ENCODE assay signal across 29 mouse cellular contexts in genomic region chr1:125971933-125972332, GRCm38 (mm10). TPM values are rescaled to one million over a fixed set of nuclear protein-coding genes. Genes with fewer than 3 reads are reported as not detected.
DNase-seq lines count a peak whose midpoint lies in the region; ATAC-seq and TF ChIP-seq lines count a peak whose summit lies in the region.
"Had no signal": no experiment of that assay in that cellular context is flagged by ENCODE, and none has a peak within 500 bp of the region (broad histone marks: within the 10 kb centered on the region; RNA-seq: fewer than 3 reads in every experiment).

No protein-coding gene starts in this region.

- 26% methylated on average over 6 of the region's 6 CpGs for WGBS in hindbrain, embryonic 10.5 days
- WGBS in hindbrain, embryonic 13.5 days, result 14% methylated on average over 6 of the region's 6 CpGs
- WGBS in midbrain, embryonic 12.5 days, result 22% methylated on average over 6 of the region's 6 CpGs
- WGBS in midbrain, postnatal 0 days, result 27% methylated on average over 6 of the region's 6 CpGs
- 12% methylated on average over 6 of the region's 6 CpGs for WGBS in forebrain, embryonic 15.5 days

- no peak for DNase-seq in hindbrain, embryonic 10.5 days (ENCODE audit: low spot score)
- DNase-seq in midbrain, postnatal 0 days (ENCODE audit: low spot score), result no peak
- peak; percentile 17 for DNase-seq in ZHBTc4 (ENCODE audit: low read depth, low spot score)
- DNase-seq in gastrocnemius, postnatal 10 days, result no peak
- DNase-seq: adrenal gland, adult 8-10 months; cerebellum, adult 8-10 months; cerebellum, postnatal 25 days; gastrocnemius, adult 2 months; heart, postnatal 14 days; kidney, adult 18-20 months; kidney, postnatal 36 days; left cerebral cortex, postnatal 4 days; lung, adult 2 months; lung, postnatal 10 days; right cerebral cortex, adult 18-20 months; spleen, adult 18-20 months; thymus, adult 18-20 months; thymus, postnatal 36 days had no signal

- H3K4me1 ChIP-seq in hindbrain, embryonic 10.5 days (replicated peaks), result peaks cover 16% of the 10 kb centered on the region
- peaks cover 7% of the 10 kb centered on the region for H3K4me1 ChIP-seq in hindbrain, embryonic 13.5 days (replicated peaks)
- H3K4me1 ChIP-seq in midbrain, embryonic 12.5 days, result peaks cover 10% of the 10 kb centered on the region
- 0 out of 2 replicates have a peak, but pooled peaks cover 3% of the 10 kb centered on the region for H3K4me1 ChIP-seq in midbrain, postnatal 0 days (ENCODE audit: insufficient read depth, low read length)
- H3K4me1 ChIP-seq in forebrain, embryonic 15.5 days, result no peaks in the 10 kb centered on the region
- H3K4me1 ChIP-seq: embryonic facial prominence, embryonic 15.5 days had no signal

- no peak for TF ChIP-seq CTCF in midbrain, postnatal 0 days (IDR thresholded peaks at IDR 0.05)

- H3K9ac ChIP-seq in hindbrain, embryonic 13.5 days, result no peak overlapping the region
- H3K9ac ChIP-seq in midbrain, embryonic 12.5 days (replicated peaks), result no peak overlapping the region
- no peak overlapping the region for H3K9ac ChIP-seq in midbrain, postnatal 0 days (replicated peaks; ENCODE audit: low read length, poor library complexity, severe bottlenecking)
- no peak overlapping the region for H3K9ac ChIP-seq in forebrain, embryonic 15.5 days (replicated peaks)
- H3K9ac ChIP-seq: embryonic facial prominence, embryonic 15.5 days; heart, embryonic 13.5 days; hindbrain, embryonic 15.5 days; liver, embryonic 14.5 days had no signal

- H3K27me3 ChIP-seq in hindbrain, embryonic 10.5 days (ENCODE audit: insufficient read depth, poor library complexity, severe bottlenecking), result no peaks in the 10 kb centered on the region
- no peaks in the 10 kb centered on the region for H3K27me3 ChIP-seq in hindbrain, embryonic 13.5 days
- H3K27me3 ChIP-seq in midbrain, embryonic 12.5 days, result no peaks in the 10 kb centered on the region
- H3K27me3 ChIP-seq in midbrain, postnatal 0 days (ENCODE audit: insufficient read depth, low read length), result no peaks in the 10 kb centered on the region
- H3K27me3 ChIP-seq in forebrain, embryonic 15.5 days, result no peaks in the 10 kb centered on the region
- H3K27me3 ChIP-seq: embryonic facial prominence, embryonic 15.5 days; heart, embryonic 13.5 days; hindbrain, embryonic 15.5 days had no signal

- no peaks in the 10 kb centered on the region for H3K9me3 ChIP-seq in hindbrain, embryonic 10.5 days
- H3K9me3 ChIP-seq in hindbrain, embryonic 13.5 days, result no peaks in the 10 kb centered on the region
- H3K9me3 ChIP-seq in midbrain, embryonic 12.5 days, result no peaks in the 10 kb centered on the region
- no peaks in the 10 kb centered on the region for H3K9me3 ChIP-seq in midbrain, postnatal 0 days (ENCODE audit: low read length)
- no peaks in the 10 kb centered on the region for H3K9me3 ChIP-seq in forebrain, embryonic 15.5 days
- H3K9me3 ChIP-seq: embryonic facial prominence, embryonic 10.5 days; embryonic facial prominence, embryonic 15.5 days; heart, embryonic 13.5 days; hindbrain, embryonic 15.5 days had no signal

- H3K27ac ChIP-seq in hindbrain, embryonic 10.5 days, result peak overlapping the region; percentile 59
- H3K27ac ChIP-seq in hindbrain, embryonic 13.5 days, result no peak overlapping the region
- H3K27ac ChIP-seq in midbrain, embryonic 12.5 days (replicated peaks), result no peak overlapping the region
- H3K27ac ChIP-seq in midbrain, postnatal 0 days (ENCODE audit: low read depth, low read length), result no peak overlapping the region
- H3K27ac ChIP-seq in forebrain, embryonic 15.5 days (replicated peaks), result 0 out of 2 replicates have a peak overlapping the region, but pooled peaks have one; percentile 25
- H3K27ac ChIP-seq: embryonic facial prominence, embryonic 10.5 days; embryonic facial prominence, embryonic 15.5 days; gastrocnemius, adult 2 months; heart, embryonic 13.5 days; hindbrain, embryonic 15.5 days; layer of hippocampus, adult 2 months; liver, embryonic 14.5 days; macrophage had no signal

- ATAC-seq in hindbrain, embryonic 13.5 days (ENCODE audit: low FRiP score), result no peak
- ATAC-seq in midbrain, embryonic 12.5 days (ENCODE audit: low FRiP score, low read depth), result 0 out of 2 replicates have a peak, but pooled peaks have one; percentile 30
- ATAC-seq in midbrain, postnatal 0 days (ENCODE audit: low FRiP score), result no peak
- ATAC-seq in forebrain, embryonic 15.5 days (replicated peaks), result 0 out of 2 replicates have a peak, but pooled peaks have one; percentile 36
- no peak for ATAC-seq in CD4-positive, CD25-positive, alpha-beta regulatory T cell, adult 4 months

- peaks cover 5% of the 10 kb centered on the region; the same call in 1 of the 2 replicates for H3K36me3 ChIP-seq in hindbrain, embryonic 10.5 days
- no peaks in the 10 kb centered on the region for H3K36me3 ChIP-seq in hindbrain, embryonic 13.5 days
- no peaks in the 10 kb centered on the region for H3K36me3 ChIP-seq in midbrain, embryonic 12.5 days
- H3K36me3 ChIP-seq in midbrain, postnatal 0 days (ENCODE audit: insufficient read depth, low read length), result no peaks in the 10 kb centered on the region
- H3K36me3 ChIP-seq in forebrain, embryonic 15.5 days, result no peaks in the 10 kb centered on the region
- H3K36me3 ChIP-seq: embryonic facial prominence, embryonic 10.5 days; embryonic facial prominence, embryonic 15.5 days; heart, embryonic 13.5 days; hindbrain, embryonic 15.5 days had no signal

- H3K4me3 ChIP-seq in hindbrain, embryonic 10.5 days, result no peak overlapping the region
- H3K4me3 ChIP-seq in hindbrain, embryonic 13.5 days, result no peak overlapping the region
- no peak overlapping the region for H3K4me3 ChIP-seq in midbrain, embryonic 12.5 days
- no peak overlapping the region for H3K4me3 ChIP-seq in midbrain, postnatal 0 days (ENCODE audit: low read depth, low read length)
- no peak overlapping the region for H3K4me3 ChIP-seq in forebrain, embryonic 15.5 days
- H3K4me3 ChIP-seq: embryonic facial prominence, embryonic 10.5 days; embryonic facial prominence, embryonic 15.5 days; gastrocnemius, adult 2 months; heart, embryonic 13.5 days; hindbrain, embryonic 15.5 days; layer of hippocampus, adult 2 months had no signal

- no peak overlapping the region for H3K4me2 ChIP-seq in hindbrain, embryonic 13.5 days
- no peak overlapping the region for H3K4me2 ChIP-seq in midbrain, embryonic 12.5 days (replicated peaks)
- no peak overlapping the region for H3K4me2 ChIP-seq in midbrain, postnatal 0 days (ENCODE audit: low read depth, low read length, poor library complexity, severe bottlenecking)
- no peak overlapping the region for H3K4me2 ChIP-seq in forebrain, embryonic 15.5 days (replicated peaks)
- H3K4me2 ChIP-seq: embryonic facial prominence, embryonic 15.5 days; heart, embryonic 13.5 days; hindbrain, embryonic 15.5 days had no signal

RNA-seq across cellular contexts. Expression of gene Lypd1, which starts 59.0 kb away (rescaled TPM):
- polyA plus RNA-seq in hindbrain, embryonic 10.5 days (2016; fragmentation: Nextera tagmentation; extraction: Ambion mirVana), result 3.5 and 11.8 TPM in 2 replicates
- polyA plus RNA-seq in hindbrain, embryonic 13.5 days (2015; fragmentation: Nextera tagmentation; extraction: Ambion mirVana), result 53.2 and 55.3 TPM in 2 replicates
- polyA plus RNA-seq in midbrain, embryonic 12.5 days (2016; fragmentation: Nextera tagmentation; extraction: Ambion mirVana), result 12.9 and 14.6 TPM in 2 replicates
- total RNA-seq in midbrain, postnatal 0 days (2014; rRNA removed), result 116 and 120 TPM in 2 replicates
- 92.8 and 106 TPM in 2 replicates for polyA plus RNA-seq in midbrain, postnatal 0 days (2015; fragmentation: Nextera tagmentation; extraction: Ambion mirVana)
- polyA plus RNA-seq in forebrain, embryonic 15.5 days (2015; fragmentation: Nextera tagmentation; extraction: Ambion mirVana), result 26.7 and 34.4 TPM in 2 replicates
- not detected for polyA plus RNA-seq in CD4-positive, CD25-positive, alpha-beta regulatory T cell, adult 4 months (2017; shearing (Covaris generic))
- total RNA-seq in gastrocnemius, postnatal 10 days (2021), result under 1 TPM; 0.28 to 0.41 TPM
- total RNA-seq: gastrocnemius, adult 2 months had no signal
- polyA plus RNA-seq: macrophage had no signal

Comparison
In these comparisons a context has a peak if more than half of its experiments do, and no peak if none do; other contexts are left out.
1. H3K27ac ChIP-seq: peak in hindbrain, embryonic 10.5 days (single experiment) and forebrain, embryonic 15.5 days (single experiment); none in hindbrain, embryonic 13.5 days (single experiment), midbrain, embryonic 12.5 days (single experiment) and midbrain, postnatal 0 days (single experiment).
2. ATAC-seq: peak in midbrain, embryonic 12.5 days (single experiment) and forebrain, embryonic 15.5 days (single experiment); none in hindbrain, embryonic 13.5 days (single experiment), midbrain, postnatal 0 days (single experiment) and CD4-positive, CD25-positive, alpha-beta regulatory T cell, adult 4 months (single experiment).